Mouse (Mus musculus): ENCODE measurements around the gene Wdr66. TPM values are rescaled to one million over a fixed set of nuclear protein-coding genes. Genes with fewer than 3 reads are reported as not detected.

The Wdr66 gene
- polyA plus RNA-seq, 1 experiment = not detected

- TF ChIP-seq POLR2A (IDR thresholded peaks at IDR 0.05; ENCODE audit: insufficient read depth, low read depth, low read length) = peak; percentile 92
- TF ChIP-seq CTCF (IDR thresholded peaks at IDR 0.05; ENCODE audit: insufficient read depth, low read depth, low read length) = no peak
- Histone ChIP-seq H3K4me1 (ENCODE audit: control insufficient read depth, insufficient read depth, low read length) (peaks cover 17% of the 10 kb centered on the region), H3K27ac (ENCODE audit: insufficient read depth, low read depth, low read length) (peak within 1 kb of the TSS; percentile 89), H3K4me3 (ENCODE audit: insufficient read depth, low read depth, low read length) (peak within 1 kb of the TSS; percentile 65)
- WGBS = 1% methylated on average over 68 of the region's 69 CpGs
These were observed 92.1 kb downstream of the Wdr66 start, which contains the start of gene Bcl7a for GRCm38 (mm10) chr5:123343707-123344627. Bcl7a (plus strand) TSS chr5:123343834.

- peak overlapping the region; percentile 65 for H3K4me3 ChIP-seq (ENCODE audit: insufficient read depth, low read depth, low read length)
- TF ChIP-seq POLR2A (IDR thresholded peaks at IDR 0.05; ENCODE audit: insufficient read depth, low read depth, low read length) (no peak), CTCF (IDR thresholded peaks at IDR 0.05; ENCODE audit: insufficient read depth, low read depth, low read length) (no peak)
- WGBS = 9% methylated on average over 48 of the region's 51 CpGs
- H3K4me1 ChIP-seq (ENCODE audit: control insufficient read depth, insufficient read depth, low read length) = peaks cover 17% of the 10 kb centered on the region
- H3K27ac ChIP-seq (ENCODE audit: insufficient read depth, low read depth, low read length) = peak overlapping the region; percentile 89
These were observed 92.7 kb downstream of the Wdr66 start for GRCm38 (mm10) chr5:123344628-123344962.

DNA sequence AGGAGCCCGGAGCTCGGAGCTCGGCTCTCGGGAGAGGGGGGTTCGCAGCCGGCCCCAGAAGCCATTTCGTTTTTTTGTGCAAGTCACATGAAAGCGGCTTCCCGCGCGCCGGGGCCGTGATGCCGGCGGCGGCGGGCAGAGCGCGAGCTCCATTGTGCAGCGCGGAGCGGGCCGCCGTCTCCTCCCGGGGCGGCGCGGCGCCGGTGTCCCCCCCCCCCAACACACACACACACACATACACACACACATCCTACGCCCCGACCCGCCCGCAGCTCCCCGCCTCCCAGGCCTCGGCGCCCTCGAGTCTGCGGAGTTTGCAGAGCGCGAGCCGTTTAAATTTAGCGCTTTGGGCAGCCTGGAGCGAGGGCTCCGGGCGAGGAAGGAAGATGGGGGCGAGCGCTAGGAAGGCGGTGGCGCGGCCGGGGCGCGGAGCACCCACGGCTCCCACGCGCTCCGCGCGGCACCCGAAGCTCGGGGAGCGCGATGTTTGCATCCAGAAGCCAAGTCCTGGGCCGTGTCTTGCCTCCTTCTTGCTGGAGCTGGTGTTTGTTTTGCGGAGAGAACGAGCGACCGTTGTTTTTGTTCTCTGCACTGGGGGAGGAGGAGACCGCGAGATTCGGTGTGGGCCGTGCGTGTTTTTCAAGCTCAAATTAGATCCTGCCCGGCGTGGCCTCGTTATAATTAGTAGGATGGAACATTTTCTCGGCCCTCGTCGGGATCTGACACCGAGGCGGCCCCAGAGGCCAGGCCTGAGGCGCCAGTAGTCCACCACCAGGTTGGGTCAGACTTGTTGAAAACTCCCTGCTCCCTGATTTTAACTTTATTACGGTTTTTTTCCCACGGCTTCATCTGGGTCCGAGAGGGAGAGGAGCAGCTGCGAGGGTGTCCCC is 93.3 kb downstream of the Wdr66 start:
- under 1% methylated on average over 81 of the region's 87 CpGs for WGBS
- Histone ChIP-seq H3K27ac (ENCODE audit: insufficient read depth, low read depth, low read length) (peak overlapping the region; percentile 89), H3K4me3 (ENCODE audit: insufficient read depth, low read depth, low read length) (peak overlapping the region; percentile 65), H3K4me1 (ENCODE audit: control insufficient read depth, insufficient read depth, low read length) (peaks cover 17% of the 10 kb centered on the region)
- TF ChIP-seq CTCF (IDR thresholded peaks at IDR 0.05; ENCODE audit: insufficient read depth, low read depth, low read length) = no peak
- no peak for TF ChIP-seq POLR2A (IDR thresholded peaks at IDR 0.05; ENCODE audit: insufficient read depth, low read depth, low read length)

- Histone ChIP-seq H3K4me1 (ENCODE audit: control insufficient read depth, insufficient read depth, low read length) (peaks cover 22% of the 10 kb centered on the region), H3K4me3 (ENCODE audit: insufficient read depth, low read depth, low read length) (peak overlapping the region; percentile 65), H3K27ac (ENCODE audit: insufficient read depth, low read depth, low read length) (peak overlapping the region; percentile 89)
- TF ChIP-seq CTCF (IDR thresholded peaks at IDR 0.05; ENCODE audit: insufficient read depth, low read depth, low read length) = no peak
- no peak for TF ChIP-seq POLR2A (IDR thresholded peaks at IDR 0.05; ENCODE audit: insufficient read depth, low read depth, low read length)
- WGBS = 3% methylated on average over 22 of the region's 22 CpGs
These were observed 94.2 kb downstream of the Wdr66 start for GRCm38 (mm10) chr5:123345853-123346654.

- TF ChIP-seq POLR2A (IDR thresholded peaks at IDR 0.05; ENCODE audit: insufficient read depth, low read depth, low read length) (no peak), CTCF (IDR thresholded peaks at IDR 0.05; ENCODE audit: insufficient read depth, low read depth, low read length) (no peak)
These were observed 94.9 kb downstream of the Wdr66 start for GRCm38 (mm10) chr5:123346701-123347270.

DNA sequence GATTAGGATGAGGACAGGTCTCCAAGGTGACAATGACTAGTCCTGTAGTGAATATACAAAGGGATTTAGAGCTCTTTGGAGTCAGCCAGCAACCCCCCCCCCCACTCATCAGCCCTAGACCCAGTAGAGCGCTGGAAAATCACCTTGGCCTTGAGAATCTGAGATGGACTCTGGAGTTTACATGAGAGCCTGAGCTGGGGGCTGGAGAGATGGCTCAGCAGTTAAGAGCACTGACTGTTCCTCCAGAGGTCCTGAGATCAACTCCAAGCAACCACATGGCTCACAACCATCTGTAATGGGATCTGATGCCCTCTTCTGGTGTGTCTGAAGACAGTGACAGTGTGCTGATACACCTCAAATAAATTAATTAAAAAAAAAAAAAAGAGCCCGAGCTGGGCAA is 96.1 kb downstream of the Wdr66 start:
- H3K27ac ChIP-seq (ENCODE audit: insufficient read depth, low read depth, low read length) = no peak overlapping the region
- TF ChIP-seq POLR2A (IDR thresholded peaks at IDR 0.05; ENCODE audit: insufficient read depth, low read depth, low read length) (no peak), CTCF (IDR thresholded peaks at IDR 0.05; ENCODE audit: insufficient read depth, low read depth, low read length) (no peak)
- H3K4me1 ChIP-seq (ENCODE audit: control insufficient read depth, insufficient read depth, low read length) = peaks cover 40% of the 10 kb centered on the region
- no peak overlapping the region for H3K4me3 ChIP-seq (ENCODE audit: insufficient read depth, low read depth, low read length)
- WGBS = 75% methylated on average over 2 of the region's 2 CpGs

More at GRCm38 (mm10) chr5:123346701-123347270, 94.9 kb downstream of the Wdr66 start:
- Histone ChIP-seq H3K27ac (ENCODE audit: insufficient read depth, low read depth, low read length) (no peak overlapping the region), H3K4me1 (ENCODE audit: control insufficient read depth, insufficient read depth, low read length) (peaks cover 28% of the 10 kb centered on the region), H3K4me3 (ENCODE audit: insufficient read depth, low read depth, low read length) (peak overlapping the region; percentile 65)
- 61% methylated on average over 7 of the region's 7 CpGs for WGBS

- 78% methylated on average over 10 of the region's 10 CpGs for WGBS
- Histone ChIP-seq H3K4me1 (ENCODE audit: control insufficient read depth, insufficient read depth, low read length) (peaks cover 41% of the 10 kb centered on the region), H3K4me3 (ENCODE audit: insufficient read depth, low read depth, low read length) (no peak overlapping the region), H3K27ac (ENCODE audit: insufficient read depth, low read depth, low read length) (no peak overlapping the region)
- TF ChIP-seq CTCF (IDR thresholded peaks at IDR 0.05; ENCODE audit: insufficient read depth, low read depth, low read length) (no peak), POLR2A (IDR thresholded peaks at IDR 0.05; ENCODE audit: insufficient read depth, low read depth, low read length) (no peak)
These were observed 98.5 kb downstream of the Wdr66 start for GRCm38 (mm10) chr5:123350386-123350785.

DNA sequence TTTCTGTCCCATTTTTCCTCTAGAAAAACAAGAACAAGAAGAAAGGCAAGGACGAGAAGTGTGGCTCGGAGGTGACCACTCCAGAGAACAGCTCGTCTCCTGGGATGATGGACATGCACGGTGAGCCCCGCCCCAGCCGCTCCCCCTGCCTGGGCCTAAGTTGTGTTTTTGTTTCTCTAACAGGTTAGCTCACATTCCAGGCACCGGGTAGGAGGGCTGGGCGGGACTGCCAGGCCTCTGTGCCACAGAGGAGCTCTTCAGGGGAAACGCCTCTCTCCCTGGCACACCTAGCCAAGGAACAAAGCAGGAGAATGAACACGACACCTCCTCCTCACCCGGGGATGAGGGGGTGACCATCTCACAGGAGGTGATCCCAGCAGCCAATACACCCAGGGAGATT is 104.0 kb downstream of the Wdr66 start:
- no peak overlapping the region for H3K27ac ChIP-seq (ENCODE audit: insufficient read depth, low read depth, low read length)
- peaks cover 23% of the 10 kb centered on the region for H3K4me1 ChIP-seq (ENCODE audit: control insufficient read depth, insufficient read depth, low read length)
- no peak overlapping the region for H3K4me3 ChIP-seq (ENCODE audit: insufficient read depth, low read depth, low read length)
- 79% methylated on average over 11 of the region's 11 CpGs for WGBS
- TF ChIP-seq CTCF (IDR thresholded peaks at IDR 0.05; ENCODE audit: insufficient read depth, low read depth, low read length) (no peak), POLR2A (IDR thresholded peaks at IDR 0.05; ENCODE audit: insufficient read depth, low read depth, low read length) (no peak)

Data from olfactory bulb, adult 2 months (tissue).